Mouse (Mus musculus) neural tube, embryonic 13.5 days (tissue): ENCODE data around the gene Zmat3. TPM values are rescaled to one million over a fixed set of nuclear protein-coding genes. Genes with fewer than 3 reads are reported as not detected.

Experiments used
- ATAC-seq: fragments of 200-750 bp; cut with Nextera tagmentation; 2 replicates; pipeline ENCODE4 v1.8.0; 2017; ENCODE audit warnings: low read depth, mild to moderate bottlenecking, moderate TSS enrichment, moderate library complexity
- H3K27ac ChIP-seq: fragments of 300-500 bp; sonication (generic); replicated peaks from 2 replicates; pipeline ENCODE4 v1.5.1; 2015; ENCODE audit warnings: moderate library complexity, mild to moderate bottlenecking, inconsistent platforms
- H3K27me3 ChIP-seq: fragments of 300-500 bp; sonication (generic); 2 replicates; pipeline ENCODE4 v1.6.1; 2015; ENCODE audit warnings: mild to moderate bottlenecking, inconsistent platforms
- H3K36me3 ChIP-seq: fragments of 300-500 bp; sonication (generic); 2 replicates; pipeline ENCODE4 v1.6.1; 2015; ENCODE audit warnings: mild to moderate bottlenecking, inconsistent platforms
- H3K4me1 ChIP-seq: fragments of 300-500 bp; sonication (generic); replicated peaks from 2 replicates; pipeline ENCODE4 v1.6.1; 2015; ENCODE audit warnings: inconsistent platforms
- H3K4me2 ChIP-seq: fragments of 300-500 bp; sonication (generic); 2 replicates; pipeline ENCODE4 v1.6.1; 2015; ENCODE audit warnings: inconsistent platforms, mild to moderate bottlenecking, moderate library complexity
- H3K4me3 ChIP-seq: fragments of 300-500 bp; sonication (generic); 2 replicates; pipeline ENCODE4 v1.5.1; 2015; ENCODE audit warnings: mild to moderate bottlenecking, inconsistent platforms
- H3K9ac ChIP-seq: fragments of 300-500 bp; sonication (generic); 2 replicates; pipeline ENCODE4 v1.6.1; 2015; ENCODE audit warnings: moderate library complexity, mild to moderate bottlenecking, inconsistent platforms
- H3K9me3 ChIP-seq: fragments of 300-500 bp; sonication (generic); 2 replicates; pipeline ENCODE4 v1.6.1; 2016; ENCODE audit warnings: inconsistent platforms
- WGBS: fragments of 180-500 bp; shearing (Covaris S2); methylation state at CpG from one replicate; pipeline ENCODE4 v1.1.7; 2015; 5-methylcytosine and 5-hydroxymethylcytosine counted together
- polyA plus RNA-seq: library from polyadenylated mRNA; unstranded; fragments of >200 nt; fragmentation: Nextera tagmentation; extraction: Ambion mirVana; gene quantifications from 2 replicates; pipeline ENCODE4 v1.2.1, GENCODE M21; 2015

The Zmat3 gene
- polyA plus RNA-seq, 1 experiment from 2014 or later: 8.1 TPM

GRCm38 (mm10) chr3:32317901-32318416 lies 47.9 kb downstream of the Zmat3 start:
- H3K9ac ChIP-seq: no peak overlapping the region
- 68% methylated on average over 15 of the region's 15 CpGs for WGBS
- peak; percentile 36; the same call in 1 of the 2 replicates for ATAC-seq

GRCm38 (mm10) chr3:32317165-32317900 lies 48.5 kb downstream of the Zmat3 start:
- Histone ChIP-seq H3K4me3 (no peak overlapping the region), H3K9ac (no peak overlapping the region), H3K27ac (no peak overlapping the region), H3K27me3 (peaks cover 5% of the 10 kb centered on the region; the same call in 1 of the 2 replicates), H3K9me3 (no peaks in the 10 kb centered on the region), H3K36me3 (no peaks in the 10 kb centered on the region), H3K4me1 (no peaks in the 10 kb centered on the region), H3K4me2 (peak overlapping the region; percentile 5; the same call in 1 of the 2 replicates)
- 27% methylated on average over 12 of the region's 12 CpGs for WGBS
- ATAC-seq: peak; percentile 91

More at GRCm38 (mm10) chr3:32317901-32318416, 47.9 kb downstream of the Zmat3 start:
- Histone ChIP-seq H3K27ac (no peak overlapping the region), H3K4me2 (no peak overlapping the region), H3K9me3 (no peaks in the 10 kb centered on the region), H3K4me3 (no peak overlapping the region), H3K4me1 (no peaks in the 10 kb centered on the region), H3K27me3 (peaks cover 5% of the 10 kb centered on the region; the same call in 1 of the 2 replicates), H3K36me3 (no peaks in the 10 kb centered on the region)

- no peak overlapping the region for H3K4me2 ChIP-seq
- no peak overlapping the region for H3K9ac ChIP-seq
- ATAC-seq: no peak
- WGBS: 94% methylated on average over 4 of the region's 4 CpGs
- no peak overlapping the region for H3K27ac ChIP-seq
- no peak overlapping the region for H3K4me3 ChIP-seq
- H3K27me3 ChIP-seq: peaks cover 5% of the 10 kb centered on the region; the same call in 1 of the 2 replicates
- H3K9me3 ChIP-seq: no peaks in the 10 kb centered on the region
- H3K36me3 ChIP-seq: no peaks in the 10 kb centered on the region
- H3K4me1 ChIP-seq: no peaks in the 10 kb centered on the region
Observed at GRCm38 (mm10) chr3:32314746-32315145, 51.1 kb downstream of the Zmat3 start.

- Histone ChIP-seq H3K36me3 (no peaks in the 10 kb centered on the region), H3K4me1 (no peaks in the 10 kb centered on the region), H3K9me3 (no peaks in the 10 kb centered on the region), H3K9ac (no peak overlapping the region), H3K4me3 (no peak overlapping the region), H3K4me2 (no peak overlapping the region), H3K27me3 (no peaks in the 10 kb centered on the region), H3K27ac (no peak overlapping the region)
- WGBS: 18% methylated on average over 1 of the region's 1 CpGs
- no peak for ATAC-seq
Observed at GRCm38 (mm10) chr3:32304171-32304570, 61.6 kb downstream of the Zmat3 start.

GRCm38 (mm10) chr3:32292001-32292400 lies 73.8 kb downstream of the Zmat3 start:
- 61% methylated on average over 4 of the region's 4 CpGs for WGBS
- no peak overlapping the region for H3K4me2 ChIP-seq
- H3K36me3 ChIP-seq: no peaks in the 10 kb centered on the region
- no peak overlapping the region for H3K27ac ChIP-seq
- no peak for ATAC-seq
- no peaks in the 10 kb centered on the region for H3K27me3 ChIP-seq
- no peak overlapping the region for H3K4me3 ChIP-seq
- H3K9me3 ChIP-seq: no peaks in the 10 kb centered on the region
- no peaks in the 10 kb centered on the region for H3K4me1 ChIP-seq
- no peak overlapping the region for H3K9ac ChIP-seq

Other genes starting within 250 kb of the Zmat3 start
- 11.8 and 14.5 TPM in 2 replicates for gene Pik3ca, start 31.7 kb upstream of the Zmat3 start, polyA plus RNA-seq
- 0.11 and 0.17 TPM in 2 replicates for gene Kcnmb3, start 126.2 kb upstream of the Zmat3 start, polyA plus RNA-seq
- 37.5 and 42.7 TPM in 2 replicates for gene Zfp639, start 144.2 kb upstream of the Zmat3 start, polyA plus RNA-seq
- 36.3 and 46.0 TPM in 2 replicates for gene Mfn1, start 163.5 kb upstream of the Zmat3 start, polyA plus RNA-seq